Mouse (Mus musculus) olfactory bulb, adult 2 months (tissue): ENCODE data around the gene Ifnab.

ENCODE experiments used
- CTCF ChIP-seq: fragments of 200-500 bp; IDR thresholded peaks from 2 replicates; pipeline ENCODE4 v1.5.1; 2012; ENCODE audit warnings: low read depth, mild to moderate bottlenecking, low read length, moderate library complexity; ENCODE audit not compliant: insufficient read depth
- POLR2A ChIP-seq: fragments of 200-500 bp; IDR thresholded peaks from 2 replicates; pipeline ENCODE4 v1.6.1; 2012; ENCODE audit warnings: mild to moderate bottlenecking, low read depth, low read length, moderate library complexity; ENCODE audit not compliant: insufficient read depth

- TF ChIP-seq POLR2A (no peak), CTCF (no peak)
Measured at GRCm38 (mm10) chr4:88653644-88654043, 37.5 kb downstream of the Ifnab start.
